Mouse (Mus musculus) liver, postnatal 0 days (tissue): ENCODE measurements around the gene Snrnp27.

Experiments used
- CTCF ChIP-seq: sonication (generic); IDR thresholded peaks from 2 replicates; pipeline ENCODE4 v1.5.1; 2016; ENCODE audit warnings: antibody characterized with exemption, low read depth
- EP300 ChIP-seq: IDR thresholded peaks from 2 replicates; pipeline ENCODE4 v1.6.1; 2016; ENCODE audit warnings: antibody characterized with exemption, low read depth, mild to moderate bottlenecking

GRCm38 (mm10) chr6:86646143-86646542 is 38.2 kb downstream of the Snrnp27 start:
- TF ChIP-seq CTCF (no peak), EP300 (no peak)
